Comparison of ENCODE assay signal across 8 mouse cellular contexts in genomic region chr15:59828421-59828820, GRCm38 (mm10).
DNase-seq lines count a peak whose midpoint lies in the region; ATAC-seq and TF ChIP-seq lines count a peak whose summit lies in the region.

No protein-coding gene starts in this region.

- H3K4me1 ChIP-seq in embryonic facial prominence, embryonic 13.5 days = peaks cover 13% of the 10 kb centered on the region; the same call in 1 of the 2 replicates
- peaks cover 20% of the 10 kb centered on the region for H3K4me1 ChIP-seq in heart, embryonic 10.5 days
- peaks cover 26% of the 10 kb centered on the region for H3K4me1 ChIP-seq in kidney, embryonic 14.5 days (ENCODE audit: control insufficient read depth, insufficient read depth, low read length)
- peaks cover 17% of the 10 kb centered on the region for H3K4me1 ChIP-seq in limb, embryonic 14.5 days (ENCODE audit: control insufficient read depth, insufficient read depth, low read length)

- TF ChIP-seq POLR2A in limb, embryonic 14.5 days (IDR thresholded peaks at IDR 0.05; ENCODE audit: borderline replicate concordance, extremely low read depth, insufficient read depth, insufficient read length) = no peak

- H3K9ac ChIP-seq in embryonic facial prominence, embryonic 13.5 days = no peak overlapping the region
- no peak overlapping the region for H3K9ac ChIP-seq in kidney, embryonic 14.5 days (ENCODE audit: low read depth, low read length)
- no peak overlapping the region for H3K9ac ChIP-seq in limb, embryonic 14.5 days (ENCODE audit: low read depth, low read length, severe bottlenecking)

- WGBS in embryonic facial prominence, embryonic 13.5 days = 13% methylated on average over 5 of the region's 5 CpGs
- 20% methylated on average over 5 of the region's 5 CpGs for WGBS in heart, embryonic 10.5 days
- WGBS in kidney, embryonic 14.5 days = 18% methylated on average over 5 of the region's 5 CpGs
- WGBS in limb, embryonic 14.5 days = 15% methylated on average over 5 of the region's 5 CpGs

- no peaks in the 10 kb centered on the region for H3K9me3 ChIP-seq in embryonic facial prominence, embryonic 13.5 days
- no peaks in the 10 kb centered on the region for H3K9me3 ChIP-seq in heart, embryonic 10.5 days
- no peaks in the 10 kb centered on the region for H3K9me3 ChIP-seq in kidney, embryonic 14.5 days (ENCODE audit: control insufficient read depth, low read length)
- H3K9me3 ChIP-seq in limb, embryonic 14.5 days (ENCODE audit: control insufficient read depth, low read length) = no peaks in the 10 kb centered on the region

- peak; percentile 74 for DNase-seq in 416B (ENCODE audit: low read depth)
- DNase-seq in adrenal gland, postnatal 36 days = peak; percentile 80 to 84
- peak; percentile 80 for DNase-seq in heart, embryonic 10.5 days (ENCODE audit: low spot score)
- peak; percentile 87 for DNase-seq in limb, embryonic 14.5 days (ENCODE audit: low spot score)
- DNase-seq in monocyte, adult 2 months (ENCODE audit: low read depth in 1 of 2, low spot score in 2 of 2) = peak; percentile 37 to 69
- peak; percentile 58 to 82 for DNase-seq in spleen, postnatal 4 days (ENCODE audit: low spot score in 2 of 2)

- no peak overlapping the region for H3K4me3 ChIP-seq in embryonic facial prominence, embryonic 13.5 days
- no peak overlapping the region for H3K4me3 ChIP-seq in heart, embryonic 10.5 days
- no peak overlapping the region for H3K4me3 ChIP-seq in kidney, embryonic 14.5 days (ENCODE audit: low read length)
- H3K4me3 ChIP-seq in limb, embryonic 14.5 days (replicated peaks; ENCODE audit: low read length) = no peak overlapping the region

- H3K27me3 ChIP-seq in embryonic facial prominence, embryonic 13.5 days = no peaks in the 10 kb centered on the region
- H3K27me3 ChIP-seq in heart, embryonic 10.5 days (ENCODE audit: insufficient read depth, poor library complexity, severe bottlenecking) = peaks cover 10% of the 10 kb centered on the region; the same call in 1 of the 2 replicates
- H3K27me3 ChIP-seq in kidney, embryonic 14.5 days (ENCODE audit: control insufficient read depth, insufficient read depth, low read length) = no peaks in the 10 kb centered on the region; the same call in 1 of the 2 replicates
- no peaks in the 10 kb centered on the region for H3K27me3 ChIP-seq in limb, embryonic 14.5 days (ENCODE audit: control insufficient read depth, insufficient read depth, low read length)

- no peak for ATAC-seq in embryonic facial prominence, embryonic 13.5 days (ENCODE audit: insufficient number of reproducible peaks, insufficient read depth, low FRiP score, low TSS enrichment, low read depth)
- ATAC-seq in kidney, embryonic 14.5 days (ENCODE audit: low FRiP score, low TSS enrichment) = 0 out of 2 replicates have a peak, but pooled peaks have one; percentile 44
- ATAC-seq in limb, embryonic 14.5 days (ENCODE audit: low FRiP score, low read depth) = peak; percentile 31; the same call in 1 of the 2 replicates

- H3K36me3 ChIP-seq in embryonic facial prominence, embryonic 13.5 days = no peaks in the 10 kb centered on the region
- no peaks in the 10 kb centered on the region for H3K36me3 ChIP-seq in heart, embryonic 10.5 days
- no peaks in the 10 kb centered on the region for H3K36me3 ChIP-seq in kidney, embryonic 14.5 days (ENCODE audit: control insufficient read depth, insufficient read depth, low read length)
- no peaks in the 10 kb centered on the region for H3K36me3 ChIP-seq in limb, embryonic 14.5 days (ENCODE audit: control insufficient read depth, insufficient read depth, low read length)

- H3K27ac ChIP-seq in embryonic facial prominence, embryonic 13.5 days = no peak overlapping the region
- no peak overlapping the region for H3K27ac ChIP-seq in heart, embryonic 10.5 days
- H3K27ac ChIP-seq in kidney, embryonic 14.5 days (ENCODE audit: low read depth, low read length) = no peak overlapping the region
- no peak overlapping the region for H3K27ac ChIP-seq in limb, embryonic 14.5 days (replicated peaks; ENCODE audit: low read depth, low read length)

- H3K4me2 ChIP-seq in embryonic facial prominence, embryonic 13.5 days = peak overlapping the region; percentile 24; the same call in 1 of the 2 replicates
- H3K4me2 ChIP-seq in kidney, embryonic 14.5 days (replicated peaks; ENCODE audit: low read depth, low read length) = no peak overlapping the region
- H3K4me2 ChIP-seq in limb, embryonic 14.5 days (replicated peaks; ENCODE audit: low read depth, low read length, severe bottlenecking) = no peak overlapping the region
